ENCODE assay signal across 8 mouse cellular contexts in genomic region chr15:89122649-89123366, GRCm38 (mm10). TPM values are rescaled to one million over a fixed set of nuclear protein-coding genes. Genes with fewer than 3 reads are reported as not detected.
A peak's percentile ranks its signal among the peaks of the same experiment; 100 is the strongest.
DNase-seq lines count a peak whose midpoint lies in the region; ATAC-seq and TF ChIP-seq lines count a peak whose summit lies in the region.

TSS of gene Tubgcp6 (minus strand) at chr15:89123112.

- WGBS in bone marrow, adult 2 months = under 1% methylated on average over 47 of the region's 47 CpGs
- under 1% methylated on average over 47 of the region's 47 CpGs for WGBS in embryonic facial prominence, embryonic 15.5 days
- under 1% methylated on average over 47 of the region's 47 CpGs for WGBS in kidney, embryonic 14.5 days
- under 1% methylated on average over 47 of the region's 47 CpGs for WGBS in limb, embryonic 15.5 days

- H3K4me3 ChIP-seq in bone marrow, adult 2 months (replicated peaks; ENCODE audit: control insufficient read depth, low read depth, low read length) = peak within 1 kb of the TSS; percentile 86
- H3K4me3 ChIP-seq in embryonic facial prominence, embryonic 15.5 days (replicated peaks) = peak within 1 kb of the TSS; percentile 96
- H3K4me3 ChIP-seq in kidney, embryonic 14.5 days (ENCODE audit: low read length) = peak within 1 kb of the TSS; percentile 85
- peak within 1 kb of the TSS; percentile 71 for H3K4me3 ChIP-seq in limb, embryonic 15.5 days

- peak; percentile 91 for DNase-seq in 416B (ENCODE audit: low read depth)
- peak; percentile 89 to 94 for DNase-seq in heart, adult 9 months (ENCODE audit: low spot score in 2 of 2)
- DNase-seq in monocyte, adult 2 months (ENCODE audit: low read depth in 1 of 2, low spot score in 2 of 2) = peak; percentile 81 to 91
- peak; percentile 90 to 93 for DNase-seq in spleen, postnatal 36 days (ENCODE audit: low spot score in 2 of 2)

- no peak for TF ChIP-seq CTCF in bone marrow, adult 2 months (IDR thresholded peaks at IDR 0.05; ENCODE audit: control insufficient read depth, insufficient read depth, low read length)

- H3K9ac ChIP-seq in embryonic facial prominence, embryonic 15.5 days = peak within 1 kb of the TSS; percentile 87
- H3K9ac ChIP-seq in kidney, embryonic 14.5 days (ENCODE audit: low read depth, low read length) = peak within 1 kb of the TSS; percentile 84
- peak within 1 kb of the TSS; percentile 73 for H3K9ac ChIP-seq in limb, embryonic 15.5 days

- peak; percentile 81 for ATAC-seq in embryonic facial prominence, embryonic 15.5 days (ENCODE audit: insufficient number of reproducible peaks, low FRiP score, low TSS enrichment, low read depth)
- peak; percentile 84 for ATAC-seq in kidney, embryonic 14.5 days (ENCODE audit: low FRiP score, low TSS enrichment)
- ATAC-seq in limb, embryonic 15.5 days (ENCODE audit: insufficient number of reproducible peaks, low FRiP score, low TSS enrichment, low read depth) = peak; percentile 78

- peaks cover 36% of the 10 kb centered on the region for H3K36me3 ChIP-seq in embryonic facial prominence, embryonic 15.5 days
- H3K36me3 ChIP-seq in kidney, embryonic 14.5 days (ENCODE audit: control insufficient read depth, insufficient read depth, low read length) = peaks cover 17% of the 10 kb centered on the region; the same call in 1 of the 2 replicates
- H3K36me3 ChIP-seq in limb, embryonic 15.5 days = peaks cover 23% of the 10 kb centered on the region

- peak within 1 kb of the TSS; percentile 91 for H3K4me2 ChIP-seq in embryonic facial prominence, embryonic 15.5 days (replicated peaks)
- H3K4me2 ChIP-seq in kidney, embryonic 14.5 days (replicated peaks; ENCODE audit: low read depth, low read length) = peak within 1 kb of the TSS; percentile 80
- H3K4me2 ChIP-seq in limb, embryonic 15.5 days = peak within 1 kb of the TSS; percentile 90

- H3K4me1 ChIP-seq in bone marrow, adult 2 months (ENCODE audit: control insufficient read depth, insufficient read depth, low read length) = peaks cover 5% of the 10 kb centered on the region; the same call in 1 of the 2 replicates
- peaks cover 46% of the 10 kb centered on the region for H3K4me1 ChIP-seq in embryonic facial prominence, embryonic 15.5 days
- H3K4me1 ChIP-seq in kidney, embryonic 14.5 days (ENCODE audit: control insufficient read depth, insufficient read depth, low read length) = peaks cover 27% of the 10 kb centered on the region; the same call in 1 of the 2 replicates
- peaks cover 48% of the 10 kb centered on the region for H3K4me1 ChIP-seq in limb, embryonic 15.5 days

- H3K27ac ChIP-seq in bone marrow, adult 2 months (ENCODE audit: control insufficient read depth, insufficient read depth, low read depth, low read length, poor library complexity) = peak within 1 kb of the TSS; percentile 17
- peak within 1 kb of the TSS; percentile 87 for H3K27ac ChIP-seq in embryonic facial prominence, embryonic 15.5 days (replicated peaks)
- peak within 1 kb of the TSS; percentile 65; the same call in 1 of the 2 replicates for H3K27ac ChIP-seq in kidney, embryonic 14.5 days (ENCODE audit: low read depth, low read length)
- peak within 1 kb of the TSS; percentile 82 for H3K27ac ChIP-seq in limb, embryonic 15.5 days

- TF ChIP-seq POLR2A in bone marrow, adult 2 months (IDR thresholded peaks at IDR 0.05; ENCODE audit: borderline replicate concordance, control insufficient read depth, low read depth, low read length) = peak; percentile 82; the same call in 1 of the 2 replicates

- H3K9me3 ChIP-seq in embryonic facial prominence, embryonic 15.5 days (replicated peaks) = no peaks in the 10 kb centered on the region
- no peaks in the 10 kb centered on the region for H3K9me3 ChIP-seq in kidney, embryonic 14.5 days (ENCODE audit: control insufficient read depth, low read length)
- H3K9me3 ChIP-seq in limb, embryonic 15.5 days = no peaks in the 10 kb centered on the region

- no peaks in the 10 kb centered on the region for H3K27me3 ChIP-seq in embryonic facial prominence, embryonic 15.5 days
- no peaks in the 10 kb centered on the region for H3K27me3 ChIP-seq in kidney, embryonic 14.5 days (ENCODE audit: control insufficient read depth, insufficient read depth, low read length)
- H3K27me3 ChIP-seq in limb, embryonic 15.5 days = no peaks in the 10 kb centered on the region

RNA-seq across cellular contexts. Expression of gene Tubgcp6, which starts in this region (rescaled TPM):
- polyA plus RNA-seq in bone marrow, adult 2 months (2011; ENCODE audit: insufficient read depth, insufficient read length, low replicate concordance, missing spikeins) = 10.0 and 31.9 TPM in 2 replicates
- 14.8 and 15.2 TPM in 2 replicates for polyA plus RNA-seq in embryonic facial prominence, embryonic 15.5 days (2015; fragmentation: Nextera tagmentation; extraction: Ambion mirVana)
- 10.9 and 21.0 TPM in 2 replicates for polyA plus RNA-seq in kidney, embryonic 14.5 days (2014; fragmentation: Nextera tagmentation; extraction: Ambion mirVana)
- 12.6 and 12.7 TPM in 2 replicates for polyA plus RNA-seq in limb, embryonic 15.5 days (2015; fragmentation: Nextera tagmentation; extraction: Ambion mirVana)

Comparison
In these comparisons a context has a peak if more than half of its experiments do, and no peak if none do; other contexts are left out.
1. Peak in every context shown above with its lines: DNase-seq, ATAC-seq, H3K4me3 ChIP-seq and H3K27ac ChIP-seq.
2. H3K27ac ChIP-seq: peak in every context shown above with its lines; median percentile 87 in embryonic facial prominence, embryonic 15.5 days; 82 in limb, embryonic 15.5 days; 65 in kidney, embryonic 14.5 days; 17 in bone marrow, adult 2 months.